Mouse (Mus musculus) forelimb bud, embryonic 11.5 days (tissue): ENCODE results near the gene Defa2.
"Not testable (repeated sequence)": the region's sequence is repeated elsewhere in the genome, so short reads cannot be mapped to it uniquely, and the experiment has no call there.

ENCODE experiments used
- DNase-seq: peaks from one replicate; pipeline ENCODE4 v3.0.0-alpha.2; 2012; ENCODE audit warnings: low read depth, low spot score

Gene Defa2

DNA sequence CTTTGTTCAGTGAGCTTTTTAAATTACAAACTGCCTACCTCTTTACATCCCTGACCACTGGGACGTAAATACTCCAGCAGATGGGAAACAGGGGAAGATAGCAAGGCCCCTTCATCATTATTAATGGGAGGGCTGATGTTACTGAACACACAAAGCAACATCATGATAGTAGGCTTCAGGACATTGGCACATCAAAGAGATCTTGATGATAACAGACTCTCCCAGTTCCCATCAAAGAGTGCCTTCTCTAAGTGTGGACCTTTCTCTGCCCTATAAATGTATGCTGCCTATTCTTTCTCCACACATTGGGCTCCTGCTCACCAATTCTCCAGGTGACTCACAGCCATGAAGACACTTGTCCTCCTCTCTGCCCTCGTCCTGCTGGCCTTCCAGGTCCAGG, at the start of gene Defa2:
Defa2 (plus strand) TSS at position 301 of the 400 bp plus-strand sequence.
- not testable (repeated sequence) for DNase-seq

GRCm38 (mm10) chr8:21391511-21391910, 13.2 kb downstream of the Defa2 start, which contains the start of gene Defa33:
Defa33 (plus strand) TSS chr8:21391811.
- DNase-seq: not testable (repeated sequence)

GRCm38 (mm10) chr8:21427111-21427510, 48.8 kb downstream of the Defa2 start, which contains the start of gene Defa36:
Defa36 (plus strand) TSS chr8:21427411.
- DNase-seq: not testable (repeated sequence)
